Mouse (Mus musculus) spleen, adult 10 weeks (tissue): ENCODE results near the gene Gjd3. TPM values are rescaled to one million over a fixed set of nuclear protein-coding genes. Genes with fewer than 3 reads are reported as not detected.

Experiments used
- polyA plus RNA-seq: library from polyadenylated mRNA; stranded (reverse); fragments of 350-450 nt; fragmentation: Illumina TruSeq; extraction: RNeasy Lipid Tissue Mini Kit (QIAGEN cat#74804); gene quantifications from one replicate; pipeline ENCODE4 v1.2.3, GENCODE M21; 2015; ENCODE audit warnings: low replicate concordance; ENCODE audit not compliant: insufficient read depth

Gjd3 gene
- not detected for polyA plus RNA-seq

GRCm38 (mm10) chr11:98982773-98983133 lies at the start of gene Gjd3:
Gjd3 (minus strand) TSS chr11:98983016.

GRCm38 (mm10) chr11:99023500-99024467 lies 41.0 kb upstream of the Gjd3 start, which contains the start of gene Top2a:
Top2a (minus strand) TSS chr11:99024189.

Other genes starting within 250 kb of the Gjd3 start
- gene Thra, start 242.4 kb downstream of the Gjd3 start, polyA plus RNA-seq = 9.6 TPM
- gene Nr1d1, start 207.7 kb downstream of the Gjd3 start, polyA plus RNA-seq = 1.0 TPM
- gene Msl1, start 187.5 kb downstream of the Gjd3 start, polyA plus RNA-seq = 134 TPM
- gene Casc3, start 178.1 kb downstream of the Gjd3 start, polyA plus RNA-seq = 65.6 TPM
- 0.58 TPM for gene Rapgefl1, start 146.2 kb downstream of the Gjd3 start, polyA plus RNA-seq
- gene Wipf2, start 119.4 kb downstream of the Gjd3 start, polyA plus RNA-seq = 18.5 TPM
- gene Cdc6, start 75.2 kb downstream of the Gjd3 start, polyA plus RNA-seq = 8.2 TPM
- gene Rara, start 55.2 kb downstream of the Gjd3 start, polyA plus RNA-seq = 15.3 TPM
- gene Top2a, start 41.2 kb upstream of the Gjd3 start, polyA plus RNA-seq = 72.4 TPM
- gene Igfbp4, start 58.2 kb upstream of the Gjd3 start, polyA plus RNA-seq = 75.3 TPM
- 0.44 TPM for gene Tns4, start 106.3 kb upstream of the Gjd3 start, polyA plus RNA-seq
- gene Ccr7, start 172.1 kb upstream of the Gjd3 start, polyA plus RNA-seq = 86.0 TPM
- 150 TPM for gene Smarce1, start 248.0 kb upstream of the Gjd3 start, polyA plus RNA-seq